Mouse (Mus musculus): ENCODE measurements around the gene Psmc3.

The Psmc3 gene

DNA sequence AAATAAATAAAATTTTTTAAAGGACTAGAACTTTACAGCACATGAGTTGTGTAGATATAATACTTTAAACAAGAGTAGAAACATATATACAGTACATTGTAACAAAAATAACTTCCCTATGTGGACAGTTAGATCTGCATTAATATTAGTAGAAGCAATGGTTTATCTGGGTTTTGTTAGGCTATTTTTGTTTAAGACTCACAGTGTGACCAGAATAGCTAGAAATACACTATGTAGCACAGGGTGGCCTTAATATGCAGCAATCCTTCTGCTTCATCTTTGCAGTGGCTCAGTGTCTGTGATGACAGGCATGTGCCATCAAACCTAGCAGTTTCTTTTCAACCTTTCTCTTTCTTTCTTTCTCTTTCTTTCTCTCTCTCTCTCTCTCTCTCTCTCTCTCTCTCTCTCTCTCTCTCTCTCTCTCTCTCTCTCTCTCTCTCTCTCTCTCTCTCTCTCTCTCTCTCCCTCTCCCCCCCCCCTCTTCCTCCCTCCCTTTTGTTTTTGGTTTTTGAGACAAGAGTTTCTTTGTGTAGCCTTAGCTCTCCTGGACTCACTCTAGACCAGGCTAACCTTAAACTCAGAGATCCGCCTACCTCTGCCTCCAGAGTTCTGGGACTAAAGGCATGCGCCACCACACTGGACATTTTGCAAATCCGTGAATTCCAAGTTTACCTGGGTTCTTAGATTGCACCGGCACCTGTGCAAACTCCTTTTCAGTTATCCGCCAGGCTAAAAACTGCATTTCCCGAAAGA is 452 bp upstream of the Psmc3 start:
- DNase-seq (ENCODE audit: low read depth, low spot score) = no peak

- no peak for DNase-seq (ENCODE audit: low read depth, low spot score)
These were observed 4.6 kb downstream of the Psmc3 start for GRCm38 (mm10) chr2:91058435-91058834.

GRCm38 (mm10) chr2:91059376-91059775 is 5.6 kb downstream of the Psmc3 start:
- no peak for DNase-seq (ENCODE audit: low read depth, low spot score)

GRCm38 (mm10) chr2:91060544-91061355 is 6.9 kb downstream of the Psmc3 start:
- peak; percentile 82 for DNase-seq (ENCODE audit: low read depth, low spot score)

- DNase-seq (ENCODE audit: low read depth, low spot score) = no peak
These were observed 8.2 kb downstream of the Psmc3 start for GRCm38 (mm10) chr2:91061849-91062481.

GRCm38 (mm10) chr2:91062779-91063606 is 9.2 kb downstream of the Psmc3 start:
- DNase-seq (ENCODE audit: low read depth, low spot score) = no peak

GRCm38 (mm10) chr2:91064211-91064610 is 10.4 kb downstream of the Psmc3 start:
- peak; percentile 80 for DNase-seq (ENCODE audit: low read depth, low spot score)

DNA sequence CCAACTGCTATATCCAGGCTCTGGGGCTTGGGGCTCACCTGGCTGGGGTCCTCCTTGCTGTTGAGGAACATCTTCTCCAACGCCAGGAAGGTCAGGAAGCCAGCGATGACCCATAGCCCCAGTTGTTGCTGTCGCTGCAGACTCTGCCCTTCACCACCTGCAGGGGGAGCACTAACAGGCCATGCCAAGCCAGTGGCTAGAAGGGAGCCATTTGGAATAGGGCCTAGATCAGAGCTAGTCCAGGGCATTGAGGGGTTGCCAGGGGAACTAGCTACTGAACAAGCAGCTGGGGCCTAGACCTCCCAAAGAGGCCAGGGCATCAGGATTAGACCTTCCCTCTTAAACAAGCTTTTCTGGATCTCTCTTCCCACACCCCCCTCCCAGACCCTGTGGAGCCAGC is 11.7 kb downstream of the Psmc3 start:
- DNase-seq (ENCODE audit: low read depth, low spot score) = peak; percentile 82

GRCm38 (mm10) chr2:91066455-91066854 is 12.6 kb downstream of the Psmc3 start:
- DNase-seq (ENCODE audit: low read depth, low spot score) = no peak

- DNase-seq (ENCODE audit: low read depth, low spot score) = no peak
These were observed 14.5 kb downstream of the Psmc3 start for GRCm38 (mm10) chr2:91068162-91068871.

DNA sequence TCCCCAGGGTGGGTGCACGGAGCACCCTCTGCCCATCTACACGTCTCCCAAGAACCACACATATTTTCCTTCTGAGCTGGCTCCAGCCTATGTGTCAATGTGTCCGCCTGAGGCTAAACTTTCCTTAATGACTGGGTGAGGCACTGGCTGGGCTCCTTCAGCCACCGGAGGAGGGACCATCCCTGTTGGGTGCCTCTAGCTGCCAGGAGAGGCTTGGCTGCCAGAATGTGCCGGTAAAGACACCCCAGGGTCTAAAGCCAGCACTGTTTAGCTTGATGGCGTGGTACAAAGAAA is 15.0 kb downstream of the Psmc3 start:
- no peak for DNase-seq (ENCODE audit: low read depth, low spot score)

DNA sequence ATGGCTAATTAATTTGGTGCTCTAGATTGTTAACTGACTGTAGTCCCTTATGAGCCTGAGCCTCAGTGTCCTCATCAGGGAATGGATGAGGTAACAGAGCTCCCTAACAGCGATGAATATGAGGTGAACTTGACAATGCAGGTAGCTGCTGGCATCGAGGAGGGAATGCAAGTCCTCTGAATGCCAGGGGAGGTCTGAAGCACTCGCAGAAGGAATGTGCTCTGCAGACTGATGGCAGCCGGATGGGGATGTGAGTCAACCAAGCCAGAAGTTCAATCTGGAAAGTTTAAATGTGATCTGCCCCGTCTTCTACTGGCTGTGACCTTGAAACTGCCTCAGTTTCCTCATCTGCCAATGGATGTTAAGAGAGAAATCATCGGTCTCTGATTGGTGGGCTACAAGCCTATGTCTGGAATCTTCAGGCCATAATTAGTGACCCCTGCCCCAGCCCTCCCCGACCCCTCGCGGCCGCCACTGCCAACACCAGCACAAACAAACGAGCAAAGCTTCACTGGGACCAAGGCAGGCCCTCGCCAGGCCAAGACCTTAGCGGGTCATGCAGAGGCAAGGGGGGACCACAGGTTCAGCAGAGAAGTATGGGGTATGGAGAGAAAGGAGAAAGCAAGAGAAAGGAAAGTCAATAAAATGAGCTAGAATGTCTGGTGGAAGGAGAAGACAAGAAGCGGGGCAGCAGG is 15.6 kb downstream of the Psmc3 start:
- DNase-seq (ENCODE audit: low read depth, low spot score) = peak; percentile 39

GRCm38 (mm10) chr2:91070076-91070800 is 16.4 kb downstream of the Psmc3 start, which contains the start of gene Slc39a13:
Gene Slc39a13 (minus strand): TSS chr2:91070417.
- peak; percentile 94 for DNase-seq (ENCODE audit: low read depth, low spot score)

GRCm38 (mm10) chr2:91071059-91071458 is 17.2 kb downstream of the Psmc3 start:
- DNase-seq (ENCODE audit: low read depth, low spot score) = no peak

GRCm38 (mm10) chr2:91072092-91072491 is 18.3 kb downstream of the Psmc3 start:
- DNase-seq (ENCODE audit: low read depth, low spot score) = no peak

DNA sequence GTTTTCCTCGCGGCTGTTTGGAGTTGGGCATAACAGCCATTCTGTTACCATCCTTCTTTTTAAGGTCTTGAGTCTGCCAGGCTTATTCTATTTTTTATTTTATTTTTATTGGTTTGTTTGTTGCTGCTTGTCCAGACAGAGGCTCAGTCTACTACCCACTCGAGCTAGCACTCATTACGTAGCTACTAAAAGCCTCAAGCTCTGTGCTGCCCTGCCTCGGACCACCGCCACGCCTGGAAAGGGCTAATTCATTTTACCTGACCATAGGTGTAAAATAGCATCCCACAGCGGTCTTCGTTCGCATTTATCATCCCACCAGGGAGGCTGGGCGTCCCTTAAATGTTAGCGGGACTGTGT is 24.1 kb downstream of the Psmc3 start:
- no peak for DNase-seq (ENCODE audit: low read depth, low spot score)

DNA sequence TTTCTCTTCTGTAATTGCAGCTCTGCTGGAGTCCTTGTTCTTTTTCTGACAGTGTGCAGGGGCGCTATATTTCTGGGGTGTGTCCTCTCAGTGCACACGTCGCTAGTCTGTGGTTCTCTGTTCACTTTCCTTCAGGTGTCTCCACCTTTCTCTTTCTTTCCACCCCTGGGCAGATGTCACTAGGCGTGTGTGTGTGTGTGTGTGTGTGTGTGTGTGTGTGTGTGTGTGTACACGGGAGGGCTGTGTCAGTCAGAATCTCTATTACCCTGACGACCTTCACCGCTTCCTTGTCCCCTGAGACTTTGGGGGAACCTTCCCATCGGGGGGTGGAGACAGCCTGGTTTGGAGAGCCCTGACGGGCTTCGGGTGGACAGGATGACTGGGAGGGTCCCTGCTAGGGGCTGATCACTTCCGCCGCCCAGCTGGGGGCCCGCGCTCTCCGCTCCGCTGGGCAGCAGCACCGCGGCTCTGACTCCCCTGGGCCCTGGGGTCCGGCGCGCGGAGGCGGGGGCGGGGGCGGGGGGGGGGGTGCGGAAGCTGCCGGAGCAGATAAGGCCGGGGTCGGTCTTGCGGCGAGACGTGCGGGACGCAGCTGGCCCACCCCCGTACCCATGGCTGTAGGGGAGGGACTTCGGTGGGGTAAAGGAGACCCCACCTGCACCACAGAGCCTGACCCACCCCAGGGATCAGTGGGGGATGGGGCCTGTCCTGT is 24.7 kb downstream of the Psmc3 start:
- DNase-seq (ENCODE audit: low read depth, low spot score) = no peak

DNA sequence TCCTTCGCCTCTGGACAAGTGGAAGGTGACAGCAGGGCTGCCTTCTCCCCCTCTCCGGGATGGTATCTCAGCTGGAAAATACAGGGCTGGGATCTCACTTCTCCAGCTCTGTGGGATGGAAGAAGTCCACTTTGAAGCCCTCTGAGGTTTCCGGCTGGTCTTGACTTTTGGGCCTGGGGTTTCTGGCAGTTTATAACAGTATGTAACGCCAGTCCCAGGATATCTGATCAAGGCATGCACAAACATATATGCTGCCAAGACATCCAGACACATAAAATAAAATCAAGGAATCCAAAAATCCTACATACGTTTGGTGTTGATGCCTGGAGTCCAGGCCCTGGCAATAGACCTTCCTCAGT is 25.2 kb downstream of the Psmc3 start:
- DNase-seq (ENCODE audit: low read depth, low spot score) = no peak

DNA sequence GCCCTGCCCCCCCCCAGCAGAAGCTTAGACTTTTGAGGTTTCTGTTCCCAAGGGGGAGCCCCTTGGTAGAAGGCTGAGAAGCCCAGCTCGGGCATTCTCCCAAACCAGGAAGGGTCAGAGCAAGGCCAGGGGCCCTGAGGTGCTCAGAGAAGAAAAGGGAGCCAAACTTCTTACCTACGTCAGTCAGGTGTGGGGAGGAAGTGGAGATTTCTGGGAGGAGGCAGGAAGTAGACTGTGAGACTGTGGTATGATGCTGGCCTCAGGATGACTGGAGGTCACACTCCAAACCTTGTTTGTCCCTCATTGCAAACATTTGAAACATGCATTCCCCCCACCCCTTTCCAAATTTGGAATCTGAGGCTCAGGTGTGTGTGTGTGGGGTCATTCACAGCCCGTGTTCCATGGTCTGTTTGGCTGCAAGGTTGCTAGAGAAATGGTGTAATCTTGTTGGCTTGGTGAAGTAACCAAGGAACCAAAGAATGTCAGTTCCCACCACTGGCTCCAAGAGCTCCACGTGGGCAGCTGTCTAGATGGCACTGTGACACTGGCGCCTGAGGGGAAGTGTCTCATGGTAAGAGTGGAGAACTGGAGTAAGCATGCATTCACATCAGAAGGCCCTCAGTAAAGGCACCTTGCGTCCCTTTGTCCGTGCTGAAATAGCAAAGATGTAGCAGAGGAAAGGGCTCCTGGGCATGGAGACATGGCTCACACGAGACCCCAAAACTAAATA is 27.1 kb downstream of the Psmc3 start:
- DNase-seq (ENCODE audit: low read depth, low spot score) = no peak

Data from R1 (cell line).